Mouse (Mus musculus) regulatory T cell (primary cell): ENCODE data around the gene Rps24.

Experiments used
- in situ Hi-C: fragments of 300-600 bp; cut with MboI, MseI; formaldehyde crosslinking; loops from one replicate; pipeline ENCODE4 v1.15.1; 2025; ENCODE audit warnings: high pct_unique_total_duplicates

Gene Rps24

DNA sequence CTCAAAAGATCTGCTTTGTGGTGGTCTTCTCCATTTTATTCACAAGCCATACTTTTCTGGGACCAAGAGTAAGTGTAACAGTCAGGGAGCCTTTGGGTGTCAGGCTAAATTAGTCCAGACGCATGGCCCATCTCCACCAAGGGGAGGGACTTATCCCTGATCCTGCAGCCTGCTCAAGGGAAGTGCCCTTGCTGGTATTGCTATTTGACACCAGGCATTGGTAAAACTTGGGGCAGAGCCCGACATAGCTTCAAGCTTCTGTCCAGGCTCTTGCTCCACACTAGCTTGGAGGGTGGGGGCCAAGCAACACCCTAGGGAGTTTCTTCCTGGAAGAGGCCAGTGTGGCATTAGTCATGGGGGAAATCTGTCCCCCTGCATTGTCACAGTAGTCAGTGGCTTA lies 23.8 kb downstream of the Rps24 start:
- in situ Hi-C loops, result no loop called here

DNA sequence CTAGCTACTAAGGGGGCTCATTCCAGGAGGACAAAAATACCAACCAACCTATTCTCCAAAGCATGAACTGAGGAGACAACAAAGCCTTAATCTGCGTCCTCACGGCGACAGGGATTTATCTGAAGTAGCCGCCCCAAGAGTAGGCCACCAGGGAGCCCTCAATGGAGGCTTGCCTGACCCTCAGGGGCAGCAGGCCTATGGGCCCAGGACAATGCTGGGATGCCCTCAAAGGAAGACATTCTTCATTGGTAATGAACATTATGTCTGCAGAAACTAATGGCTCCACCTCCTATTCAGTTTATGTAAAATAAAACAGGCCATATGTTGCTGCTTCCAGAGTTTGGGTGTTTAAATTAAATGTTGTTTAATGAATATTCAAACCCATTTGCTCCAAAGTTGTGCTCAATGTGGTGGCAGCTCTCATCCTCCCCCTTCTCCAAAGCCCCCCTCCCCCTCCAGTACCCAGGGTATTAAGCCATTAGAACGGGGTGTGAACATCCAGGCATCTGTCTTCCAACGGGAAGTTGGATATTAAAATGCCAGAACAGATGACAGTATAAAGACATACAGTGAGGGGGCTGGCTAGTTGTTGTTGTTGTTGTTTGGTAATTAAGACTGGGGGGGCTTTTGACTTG lies 25.7 kb downstream of the Rps24 start:
- in situ Hi-C loops, result no loop called here

GRCm38 (mm10) chr14:24521597-24521996 lies 34.7 kb downstream of the Rps24 start:
- in situ Hi-C loops, result no loop called here

DNA sequence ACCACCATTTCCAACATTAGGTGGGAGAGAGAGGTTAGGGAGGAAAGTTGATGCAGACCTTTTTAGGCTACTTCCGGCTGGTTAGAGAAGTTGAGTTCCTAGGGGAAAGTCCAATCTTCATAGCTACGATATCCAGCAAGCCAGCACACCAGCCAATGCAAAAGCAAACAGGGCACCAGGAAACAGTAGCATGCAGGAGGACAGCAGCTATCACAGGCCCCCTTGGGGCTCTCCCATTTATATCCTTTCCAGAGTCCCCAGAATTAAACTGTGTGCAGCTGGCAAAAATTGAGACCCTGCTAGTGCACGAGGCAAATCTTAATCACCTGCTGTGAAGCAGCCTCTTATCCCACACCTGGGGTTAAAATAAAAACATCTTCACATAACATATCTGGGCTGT lies 38.2 kb downstream of the Rps24 start:
- in situ Hi-C loops, result no loop called here

DNA sequence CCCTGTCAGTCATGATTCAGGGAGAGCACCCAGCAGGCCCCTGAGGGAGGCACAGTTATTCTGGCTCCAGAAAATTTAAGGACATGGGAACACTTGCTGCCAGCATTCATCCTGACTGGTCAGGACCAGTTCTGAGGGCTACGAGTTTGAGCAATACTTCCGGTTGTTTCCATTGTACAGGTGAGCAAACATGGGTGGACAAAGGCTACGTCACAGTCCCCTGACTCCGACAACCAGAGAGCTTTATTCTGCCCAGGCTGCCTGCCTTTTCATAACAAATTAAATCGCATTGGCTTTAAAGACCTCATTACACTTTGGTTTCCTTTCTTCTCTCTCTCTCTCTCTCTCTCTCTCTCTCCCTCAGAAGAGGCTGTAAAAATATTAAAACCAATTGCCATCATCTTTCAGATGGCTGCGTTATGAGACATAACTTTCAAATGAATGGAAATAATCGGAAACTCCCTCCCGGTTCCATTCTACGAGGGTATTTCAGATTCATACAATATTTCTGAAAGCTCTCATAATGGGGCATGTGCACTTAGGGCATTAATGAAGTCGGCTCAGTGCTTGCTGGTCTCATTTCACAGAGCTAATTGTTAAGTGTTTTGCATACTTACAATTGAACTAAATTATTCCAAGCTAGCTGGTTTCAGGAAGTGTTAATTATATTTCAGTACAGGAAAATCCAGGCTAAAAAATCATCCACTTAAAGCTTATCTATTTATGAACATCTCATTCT lies 38.9 kb downstream of the Rps24 start:
- in situ Hi-C loops, result no loop called here

- in situ Hi-C loops, result no loop called here
Observed at GRCm38 (mm10) chr14:24526440-24526839, 39.5 kb downstream of the Rps24 start.

- in situ Hi-C loops, result loop anchor here (10.0 kb wide), 1 partner anchor 225 kb away; no protein-coding TSS in a partner anchor
Observed at GRCm38 (mm10) chr14:24530228-24530627, 43.3 kb downstream of the Rps24 start.

- in situ Hi-C loops, result loop anchor here (10.0 kb wide), 1 partner anchor 220 kb away; no protein-coding TSS in a partner anchor
Observed at GRCm38 (mm10) chr14:24534865-24535545, 48.1 kb downstream of the Rps24 start.

DNA sequence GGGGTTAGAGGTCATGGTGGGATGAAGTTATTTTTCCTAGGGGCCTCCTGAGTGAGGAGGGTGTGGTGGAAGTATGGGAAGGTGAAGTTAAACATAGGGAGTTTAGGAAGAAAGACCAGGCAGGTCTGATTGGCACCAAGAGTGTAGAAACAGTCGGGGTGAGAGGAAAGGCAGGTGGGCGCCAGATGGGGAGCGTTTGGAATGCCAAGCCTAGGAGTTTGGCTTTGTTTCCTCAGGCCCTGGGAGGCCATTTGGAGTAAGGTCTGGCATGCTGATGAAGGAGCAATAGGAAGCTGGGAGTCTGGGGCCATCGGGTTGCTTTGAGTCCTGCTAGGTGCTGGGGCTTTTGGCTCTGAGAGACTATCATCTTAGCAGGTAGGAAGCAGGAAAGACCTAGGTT lies 56.0 kb downstream of the Rps24 start:
- in situ Hi-C loops, result no loop called here

DNA sequence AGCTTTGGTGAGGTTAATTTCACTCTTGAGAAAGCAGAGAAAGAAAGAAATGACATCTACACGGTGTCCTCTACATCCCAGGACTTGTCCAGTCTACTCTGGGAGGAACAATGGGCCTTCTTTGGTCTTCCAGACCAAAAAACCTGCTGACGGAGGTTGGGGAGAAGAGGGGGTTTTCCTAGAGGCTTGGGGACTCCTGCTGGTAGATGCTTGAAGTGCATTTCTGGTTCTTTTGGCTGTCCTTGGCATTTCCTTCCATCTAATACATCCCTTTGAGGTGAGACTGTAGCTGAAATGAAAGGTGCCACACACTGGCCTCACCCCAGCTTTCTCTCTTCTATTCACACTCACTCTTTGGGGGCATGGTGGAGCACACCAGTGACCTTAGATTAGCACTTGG lies 57.1 kb downstream of the Rps24 start:
- in situ Hi-C loops, result no loop called here
